ENCODE assay signal across 27 mouse cellular contexts in the genomic region with DNA sequence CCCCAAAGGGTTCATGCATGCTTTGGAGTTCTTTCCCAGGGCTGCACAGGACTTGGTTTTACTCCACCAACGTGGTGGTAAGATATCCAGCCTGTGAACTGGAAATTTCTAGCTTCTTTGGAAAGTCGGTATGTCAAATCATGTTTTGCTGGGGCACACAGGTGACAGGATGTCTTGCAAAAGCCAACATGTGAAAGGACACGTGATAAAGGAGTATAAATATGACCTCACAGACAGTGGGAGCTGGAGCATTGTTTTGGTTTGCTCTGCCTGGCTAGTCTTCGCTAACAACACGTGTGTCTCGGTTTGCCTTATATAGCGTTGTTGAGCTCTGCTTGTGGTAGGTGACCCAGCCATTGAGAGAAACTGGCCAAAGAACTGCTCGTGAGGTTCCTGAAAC.
"Had no signal": no experiment of that assay in that cellular context is flagged by ENCODE, and none has a peak within 500 bp of the region (broad histone marks: within the 10 kb centered on the region; RNA-seq: fewer than 3 reads in every experiment).

No protein-coding gene starts in this region.

- H3K27me3 ChIP-seq: intestine, embryonic 15.5 days had no signal

- H3K4me2 ChIP-seq: heart, embryonic 12.5 days; hindbrain, embryonic 12.5 days; hindbrain, embryonic 14.5 days; intestine, embryonic 15.5 days; kidney, embryonic 15.5 days; limb, embryonic 12.5 days; liver, embryonic 11.5 days; liver, embryonic 13.5 days; liver, embryonic 15.5 days had no signal

- H3K4me3 ChIP-seq: heart, adult 2 months; heart, embryonic 12.5 days; hindbrain, embryonic 10.5 days; hindbrain, embryonic 12.5 days; intestine, embryonic 15.5 days; kidney, embryonic 15.5 days; layer of hippocampus, adult 2 months; limb, embryonic 10.5 days; limb, embryonic 12.5 days; liver, embryonic 13.5 days; liver, embryonic 15.5 days had no signal

- DNase-seq: gastrocnemius, postnatal 14 days; gastrocnemius, postnatal 36 days; heart, adult 2 months; heart, postnatal 10 days; heart, postnatal 4 days; kidney, adult 2 months; kidney, adult 9 months; kidney, postnatal 10 days; kidney, postnatal 25 days; kidney, postnatal 4 days; liver; liver, embryonic 13.5 days; liver, postnatal 0 days had no signal

- H3K9me3 ChIP-seq: heart, embryonic 12.5 days; hindbrain, embryonic 10.5 days; hindbrain, embryonic 12.5 days; intestine, embryonic 15.5 days; kidney, embryonic 15.5 days; limb, embryonic 10.5 days; limb, embryonic 12.5 days; liver, embryonic 13.5 days; liver, embryonic 15.5 days had no signal

- H3K36me3 ChIP-seq: heart, embryonic 12.5 days; hindbrain, embryonic 10.5 days; hindbrain, embryonic 12.5 days; intestine, embryonic 15.5 days; kidney, embryonic 15.5 days; limb, embryonic 10.5 days; limb, embryonic 12.5 days; liver, embryonic 13.5 days; liver, embryonic 15.5 days had no signal

- ATAC-seq: hindbrain, embryonic 16.5 days; inflammation-experienced regulatory T-cells, adult 6 months; intestine, embryonic 15.5 days; intestine, postnatal 0 days; liver, postnatal 0 days had no signal

- H3K27ac ChIP-seq: heart, adult 2 months; hindbrain, embryonic 10.5 days; hindbrain, embryonic 12.5 days; hindbrain, embryonic 14.5 days; intestine, embryonic 15.5 days; kidney, embryonic 15.5 days; layer of hippocampus, adult 2 months; limb, embryonic 10.5 days; limb, embryonic 12.5 days; liver, embryonic 13.5 days; liver, embryonic 15.5 days had no signal

- H3K4me1 ChIP-seq: heart, embryonic 12.5 days; hindbrain, embryonic 12.5 days; limb, embryonic 12.5 days; liver, embryonic 13.5 days; liver, embryonic 15.5 days had no signal

- H3K9ac ChIP-seq: heart, embryonic 12.5 days; hindbrain, embryonic 12.5 days; hindbrain, embryonic 14.5 days; intestine, embryonic 15.5 days; kidney, embryonic 15.5 days; limb, embryonic 12.5 days; liver, embryonic 13.5 days; liver, embryonic 15.5 days; liver, postnatal 0 days had no signal
